Mouse (Mus musculus) lung, adult 2 months (tissue): ENCODE measurements around the gene Cadm1.

Experiments used
- CTCF ChIP-seq: fragments of 200-500 bp; IDR thresholded peaks from 2 replicates; pipeline ENCODE4 v1.5.1; 2011; ENCODE audit warnings: mild to moderate bottlenecking, low read length, control low read depth; ENCODE audit not compliant: insufficient read depth
- POLR2A ChIP-seq: fragments of 200-500 bp; IDR thresholded peaks from 2 replicates; pipeline ENCODE4 v1.6.1; 2011; ENCODE audit warnings: low read depth, mild to moderate bottlenecking, control low read depth, low read length, borderline replicate concordance; ENCODE audit errors: extremely low read depth

DNA sequence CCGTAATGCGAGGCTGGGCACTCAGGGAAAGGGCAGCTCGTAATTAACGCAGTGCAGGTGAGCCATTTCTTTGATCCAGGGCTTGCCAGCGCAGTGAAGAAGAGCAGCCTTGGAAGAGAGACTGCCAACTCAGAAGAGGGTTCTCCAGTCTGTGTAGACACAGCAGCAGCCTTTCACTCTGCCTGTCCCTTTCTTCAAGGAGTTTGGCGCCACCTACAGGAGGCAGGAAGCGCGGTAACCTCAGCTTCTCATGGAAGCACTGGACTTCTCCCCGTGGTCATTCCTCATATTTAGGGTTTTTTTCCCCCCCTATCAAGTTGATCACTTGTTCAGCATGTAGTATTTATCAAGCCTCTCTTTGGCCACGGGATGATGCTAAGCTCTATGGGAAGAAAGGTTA, 178.3 kb downstream of the Cadm1 start:
- TF ChIP-seq CTCF, result peak; percentile 96
- TF ChIP-seq POLR2A, result no peak
